Mouse (Mus musculus): ENCODE measurements around the gene Gm20716. TPM values are rescaled to one million over a fixed set of nuclear protein-coding genes. Genes with fewer than 3 reads are reported as not detected.
A peak's percentile ranks its signal among the peaks of the same experiment; 100 is the strongest.

Gene Gm20716
- polyA plus RNA-seq, 1 experiment from 2014 or later, result 18.2 TPM

- no peak for ATAC-seq (ENCODE audit: low FRiP score, low read depth)
- WGBS, result 31% methylated on average over 2 of the region's 2 CpGs
- Histone ChIP-seq H3K36me3 (no peaks in the 10 kb centered on the region), H3K4me1 (replicated peaks) (peaks cover 4% of the 10 kb centered on the region; the same call in 1 of the 2 replicates), H3K9me3 (no peaks in the 10 kb centered on the region), H3K27ac (replicated peaks) (no peak overlapping the region), H3K4me2 (no peak overlapping the region), H3K9ac (no peak overlapping the region), H3K27me3 (0 out of 2 replicates have a peak, but pooled peaks cover 14% of the 10 kb centered on the region), H3K4me3 (no peak overlapping the region)
These were observed 18.7 kb upstream of the Gm20716 start for GRCm38 (mm10) chr2:168248856-168249245.

- no peak overlapping the region for H3K9ac ChIP-seq
- 0 out of 2 replicates have a peak overlapping the region, but pooled peaks have one; percentile 2 for H3K27ac ChIP-seq (replicated peaks)
- H3K4me1 ChIP-seq (replicated peaks), result peaks cover 4% of the 10 kb centered on the region; the same call in 1 of the 2 replicates
- WGBS, result 66% methylated on average over 8 of the region's 8 CpGs
- H3K27me3 ChIP-seq, result 0 out of 2 replicates have a peak, but pooled peaks cover 14% of the 10 kb centered on the region
- H3K9me3 ChIP-seq, result no peaks in the 10 kb centered on the region
- no peaks in the 10 kb centered on the region for H3K36me3 ChIP-seq
- peak; percentile 59 for ATAC-seq (ENCODE audit: low FRiP score, low read depth)
- H3K4me3 ChIP-seq, result no peak overlapping the region
- no peak overlapping the region for H3K4me2 ChIP-seq
These were observed 18.1 kb upstream of the Gm20716 start for GRCm38 (mm10) chr2:168248167-168248855.

GRCm38 (mm10) chr2:168245571-168245970 lies 15.4 kb upstream of the Gm20716 start:
- H3K4me2 ChIP-seq, result no peak overlapping the region
- no peak overlapping the region for H3K9ac ChIP-seq
- ATAC-seq (ENCODE audit: low FRiP score, low read depth), result no peak
- no peaks in the 10 kb centered on the region for H3K36me3 ChIP-seq
- H3K4me3 ChIP-seq, result no peak overlapping the region
- H3K4me1 ChIP-seq (replicated peaks), result no peaks in the 10 kb centered on the region
- no peak overlapping the region for H3K27ac ChIP-seq (replicated peaks)
- WGBS, result 39% methylated on average over 8 of the region's 8 CpGs
- no peaks in the 10 kb centered on the region for H3K9me3 ChIP-seq
- H3K27me3 ChIP-seq, result no peaks in the 10 kb centered on the region

- H3K9ac ChIP-seq, result no peak overlapping the region
- WGBS, result 83% methylated on average over 4 of the region's 4 CpGs
- ATAC-seq (ENCODE audit: low FRiP score, low read depth), result no peak
- H3K4me3 ChIP-seq, result no peak overlapping the region
- no peaks in the 10 kb centered on the region for H3K4me1 ChIP-seq (replicated peaks)
- H3K27me3 ChIP-seq, result no peaks in the 10 kb centered on the region
- no peak overlapping the region for H3K4me2 ChIP-seq
- H3K36me3 ChIP-seq, result no peaks in the 10 kb centered on the region
- peaks cover 5% of the 10 kb centered on the region; the same call in 1 of the 2 replicates for H3K9me3 ChIP-seq
- H3K27ac ChIP-seq (replicated peaks), result no peak overlapping the region
These were observed 13.1 kb upstream of the Gm20716 start for GRCm38 (mm10) chr2:168243278-168243677.

- Histone ChIP-seq H3K4me3 (no peak overlapping the region), H3K9ac (no peak overlapping the region), H3K36me3 (no peaks in the 10 kb centered on the region), H3K27ac (replicated peaks) (no peak overlapping the region), H3K27me3 (no peaks in the 10 kb centered on the region), H3K9me3 (peaks cover 5% of the 10 kb centered on the region; the same call in 1 of the 2 replicates), H3K4me1 (replicated peaks) (no peaks in the 10 kb centered on the region), H3K4me2 (no peak overlapping the region)
- no peak for ATAC-seq (ENCODE audit: low FRiP score, low read depth)
These were observed 12.7 kb upstream of the Gm20716 start for GRCm38 (mm10) chr2:168242841-168243240.

GRCm38 (mm10) chr2:168238335-168238734 lies 8.2 kb upstream of the Gm20716 start:
- no peak for ATAC-seq (ENCODE audit: low FRiP score, low read depth)
- H3K36me3 ChIP-seq, result peaks cover 13% of the 10 kb centered on the region
- H3K4me2 ChIP-seq, result no peak overlapping the region
- H3K27ac ChIP-seq (replicated peaks), result no peak overlapping the region
- no peak overlapping the region for H3K9ac ChIP-seq
- 92% methylated on average over 4 of the region's 4 CpGs for WGBS
- peaks cover 5% of the 10 kb centered on the region; the same call in 1 of the 2 replicates for H3K9me3 ChIP-seq
- H3K4me3 ChIP-seq, result no peak overlapping the region
- H3K27me3 ChIP-seq, result no peaks in the 10 kb centered on the region
- H3K4me1 ChIP-seq (replicated peaks), result peaks cover 4% of the 10 kb centered on the region; the same call in 1 of the 2 replicates

- Histone ChIP-seq H3K9ac (no peak overlapping the region), H3K36me3 (peaks cover 15% of the 10 kb centered on the region), H3K27me3 (no peaks in the 10 kb centered on the region), H3K4me1 (replicated peaks) (peaks cover 41% of the 10 kb centered on the region), H3K4me3 (no peak overlapping the region), H3K27ac (replicated peaks) (no peak overlapping the region), H3K4me2 (no peak overlapping the region), H3K9me3 (no peaks in the 10 kb centered on the region)
- no peak for ATAC-seq (ENCODE audit: low FRiP score, low read depth)
- WGBS, result 93% methylated on average over 5 of the region's 5 CpGs
These were observed 3.1 kb upstream of the Gm20716 start for GRCm38 (mm10) chr2:168233286-168233685.

- Histone ChIP-seq H3K4me1 (replicated peaks) (peaks cover 46% of the 10 kb centered on the region), H3K36me3 (peaks cover 15% of the 10 kb centered on the region), H3K9ac (peak overlapping the region; percentile 89), H3K27ac (replicated peaks) (peak overlapping the region; percentile 98), H3K9me3 (no peaks in the 10 kb centered on the region), H3K4me3 (peak overlapping the region; percentile 95), H3K27me3 (no peaks in the 10 kb centered on the region), H3K4me2 (peak overlapping the region; percentile 98)
- 65% methylated on average over 33 of the region's 33 CpGs for WGBS
- no peak for ATAC-seq (ENCODE audit: low FRiP score, low read depth)
These were observed 1.3 kb upstream of the Gm20716 start for GRCm38 (mm10) chr2:168231471-168231829.

GRCm38 (mm10) chr2:168230773-168231470 lies 758 bp upstream of the Gm20716 start:
- ATAC-seq (ENCODE audit: low FRiP score, low read depth), result peak; percentile 73
- Histone ChIP-seq H3K4me3 (peak overlapping the region; percentile 95), H3K9me3 (no peaks in the 10 kb centered on the region), H3K36me3 (peaks cover 17% of the 10 kb centered on the region), H3K27me3 (no peaks in the 10 kb centered on the region), H3K9ac (peak overlapping the region; percentile 89), H3K4me2 (peak overlapping the region; percentile 98), H3K4me1 (replicated peaks) (peaks cover 46% of the 10 kb centered on the region), H3K27ac (replicated peaks) (peak overlapping the region; percentile 98)
- WGBS, result 3% methylated on average over 99 of the region's 105 CpGs

- peak overlapping the region; percentile 95 for H3K4me3 ChIP-seq
- peaks cover 29% of the 10 kb centered on the region for H3K36me3 ChIP-seq
- WGBS, result 21% methylated on average over 41 of the region's 41 CpGs
- H3K27ac ChIP-seq (replicated peaks), result peak overlapping the region; percentile 98
- H3K9me3 ChIP-seq, result no peaks in the 10 kb centered on the region
- ATAC-seq (ENCODE audit: low FRiP score, low read depth), result no peak; the same call in 1 of the 2 replicates
- peaks cover 46% of the 10 kb centered on the region for H3K4me1 ChIP-seq (replicated peaks)
- H3K4me2 ChIP-seq, result peak overlapping the region; percentile 98
- no peaks in the 10 kb centered on the region for H3K27me3 ChIP-seq
- H3K9ac ChIP-seq, result peak overlapping the region; percentile 89
These were observed 793 bp downstream of the Gm20716 start for GRCm38 (mm10) chr2:168229116-168230025.

GRCm38 (mm10) chr2:168223326-168223725 lies 6.8 kb downstream of the Gm20716 start:
- no peak overlapping the region for H3K4me2 ChIP-seq
- H3K27me3 ChIP-seq, result no peaks in the 10 kb centered on the region
- H3K9ac ChIP-seq, result no peak overlapping the region
- ATAC-seq (ENCODE audit: low FRiP score, low read depth), result no peak
- H3K4me1 ChIP-seq (replicated peaks), result peaks cover 5% of the 10 kb centered on the region
- H3K36me3 ChIP-seq, result peaks cover 66% of the 10 kb centered on the region
- no peak overlapping the region for H3K27ac ChIP-seq (replicated peaks)
- H3K4me3 ChIP-seq, result no peak overlapping the region
- 85% methylated on average over 6 of the region's 6 CpGs for WGBS
- H3K9me3 ChIP-seq, result no peaks in the 10 kb centered on the region

Measured in hindbrain, embryonic 15.5 days (tissue).